Mouse (Mus musculus) stomach, embryonic 15.5 days (tissue): ENCODE measurements around the gene Scgb2b11. TPM values are rescaled to one million over a fixed set of nuclear protein-coding genes. Genes with fewer than 3 reads are reported as not detected.
"Not testable (repeated sequence)": the region's sequence is repeated elsewhere in the genome, so short reads cannot be mapped to it uniquely, and the experiment has no call there.

ENCODE experiments used
- ATAC-seq: fragments of 200-750 bp; cut with Nextera tagmentation; 2 replicates; pipeline ENCODE4 v1.8.0; 2017; ENCODE audit warnings: low read depth, moderate number of reproducible peaks, moderate TSS enrichment; ENCODE audit not compliant: insufficient read depth, low FRiP score
- H3K27ac ChIP-seq: fragments of 300-500 bp; sonication (generic); 2 replicates; pipeline ENCODE4 v1.5.1; 2015; ENCODE audit warnings: mild to moderate bottlenecking, inconsistent platforms
- H3K27me3 ChIP-seq: fragments of 300-500 bp; sonication (generic); replicated peaks from 2 replicates; pipeline ENCODE4 v1.6.1; 2015; ENCODE audit warnings: inconsistent platforms
- H3K36me3 ChIP-seq: fragments of 300-500 bp; sonication (generic); 2 replicates; pipeline ENCODE4 v1.6.1; 2015; ENCODE audit warnings: inconsistent platforms
- H3K4me1 ChIP-seq: fragments of 300-500 bp; sonication (generic); 2 replicates; pipeline ENCODE4 v1.6.1; 2015; ENCODE audit warnings: inconsistent platforms
- H3K4me2 ChIP-seq: fragments of 300-500 bp; sonication (generic); 2 replicates; pipeline ENCODE4 v1.6.1; 2015; ENCODE audit warnings: mild to moderate bottlenecking, inconsistent platforms
- H3K4me3 ChIP-seq: fragments of 300-500 bp; sonication (generic); replicated peaks from 2 replicates; pipeline ENCODE4 v1.5.1; 2015; ENCODE audit warnings: inconsistent platforms
- H3K9ac ChIP-seq: fragments of 300-500 bp; sonication (generic); 2 replicates; pipeline ENCODE4 v1.6.1; 2015; ENCODE audit warnings: inconsistent platforms
- H3K9me3 ChIP-seq: fragments of 300-500 bp; sonication (generic); 2 replicates; pipeline ENCODE4 v1.6.1; 2016; ENCODE audit warnings: inconsistent platforms
- WGBS: fragments of 180-500 bp; shearing (Covaris S2); methylation state at CpG from one replicate; pipeline ENCODE4 v1.1.7; 2015; 5-methylcytosine and 5-hydroxymethylcytosine counted together
- polyA plus RNA-seq: library from polyadenylated mRNA; unstranded; fragments of >200 nt; fragmentation: Nextera tagmentation; extraction: Ambion mirVana; gene quantifications from 2 replicates; pipeline ENCODE4 v1.2.1, GENCODE M21; 2015

Gene Scgb2b11
- polyA plus RNA-seq = not detected in 2 replicates

DNA sequence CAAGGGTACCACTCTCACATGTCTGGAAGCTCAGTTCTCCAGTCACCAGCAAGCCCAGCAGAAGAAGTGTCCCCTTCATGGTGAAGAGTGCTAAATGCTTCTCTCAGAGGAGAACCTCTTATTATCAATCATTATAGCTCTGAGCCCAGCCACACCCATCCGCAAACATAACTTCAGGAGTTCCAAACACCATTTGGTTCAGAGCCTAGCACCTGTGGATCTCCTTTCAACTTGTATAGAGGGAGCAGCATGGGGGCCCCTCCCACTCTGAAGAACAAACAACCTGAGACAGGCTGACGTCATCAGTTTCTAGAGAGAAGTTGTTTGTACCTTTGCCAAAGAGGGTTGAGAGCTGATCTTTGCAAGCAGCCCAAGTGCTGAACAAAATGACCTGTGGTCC is at the start of gene Scgb2b11:
TSS of gene Scgb2b11 (minus strand) at position 101 of the 400 bp plus-strand sequence.
- not testable (repeated sequence) for H3K4me1 ChIP-seq, H3K27me3 ChIP-seq, ATAC-seq, H3K27ac ChIP-seq, H3K9ac ChIP-seq, H3K9me3 ChIP-seq, H3K4me3 ChIP-seq, H3K4me2 ChIP-seq, H3K36me3 ChIP-seq
- WGBS = 87% methylated on average over 2 of the region's 2 CpGs

DNA sequence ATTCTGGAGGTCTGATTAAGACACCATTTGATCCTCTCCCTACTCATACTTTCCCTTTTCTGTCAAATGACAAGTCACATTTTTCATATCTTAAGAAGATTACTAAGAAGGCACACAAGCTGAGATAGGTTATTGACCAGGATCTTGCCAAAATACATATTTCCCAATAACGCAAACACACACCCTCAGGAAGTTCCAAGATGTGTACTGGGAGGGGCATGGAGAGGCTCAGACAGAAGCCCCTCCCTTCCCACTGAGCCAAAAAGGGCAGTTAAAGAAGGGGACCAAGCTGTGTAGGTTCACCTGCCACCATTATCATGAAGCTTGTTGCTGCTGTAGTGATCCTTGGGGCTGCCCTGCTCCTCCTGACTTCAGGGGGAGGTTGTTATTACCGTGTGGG is 11.6 kb upstream of the Scgb2b11 start, which contains the start of gene Scgb1b11:
TSS of gene Scgb1b11 (plus strand) at position 301 of the 400 bp plus-strand sequence.
- H3K9me3 ChIP-seq, H3K4me2 ChIP-seq, H3K4me3 ChIP-seq, H3K27ac ChIP-seq, H3K4me1 ChIP-seq, H3K27me3 ChIP-seq, H3K9ac ChIP-seq, H3K36me3 ChIP-seq, ATAC-seq: not testable (repeated sequence)
- no CpG with 5 or more reads among the region's 2 CpGs for WGBS

Other genes starting within 250 kb of the Scgb2b11 start
- gene Scgb1b10, start 110.3 kb downstream of the Scgb2b11 start, polyA plus RNA-seq = not detected in 2 replicates
- gene Scgb1b11, start 11.7 kb upstream of the Scgb2b11 start, polyA plus RNA-seq = not detected in 2 replicates
- not detected in 2 replicates for gene Scgb2b12, start 116.1 kb upstream of the Scgb2b11 start, polyA plus RNA-seq
- gene Scgb1b12, start 123.0 kb upstream of the Scgb2b11 start, polyA plus RNA-seq = not detected in 2 replicates
- gene Scgb1b29, start 230.4 kb upstream of the Scgb2b11 start, polyA plus RNA-seq = not detected in 2 replicates